Mouse (Mus musculus): Measurements from ENCODE around the gene Ndufa3.

Ndufa3 gene

GRCm38 (mm10) chr7:3610437-3610836 lies 6.7 kb upstream of the Ndufa3 start:
- DNase-seq (ENCODE audit: low spot score) = no peak

GRCm38 (mm10) chr7:3611006-3611405 lies 6.2 kb upstream of the Ndufa3 start:
- DNase-seq (ENCODE audit: low spot score) = no peak

- DNase-seq (ENCODE audit: low spot score) = no peak
Measured at GRCm38 (mm10) chr7:3614021-3614420, 3.2 kb upstream of the Ndufa3 start.

GRCm38 (mm10) chr7:3616057-3616388 lies 1.1 kb upstream of the Ndufa3 start, which contains the start of gene Oscar:
Gene Oscar, minus strand, starts transcription at chr7:3616157.
- DNase-seq (ENCODE audit: low spot score) = no peak

- DNase-seq (ENCODE audit: low spot score) = no peak
Measured at GRCm38 (mm10) chr7:3616389-3617241, 558 bp upstream of the Ndufa3 start.

GRCm38 (mm10) chr7:3629030-3629429 lies 11.9 kb downstream of the Ndufa3 start:
- no peak for DNase-seq (ENCODE audit: low spot score)

GRCm38 (mm10) chr7:3629543-3630477 lies 12.6 kb downstream of the Ndufa3 start, which contains the start of the genes Tfpt and Prpf31:
Gene Tfpt, minus strand, starts transcription at chr7:3629929.
Gene Prpf31, plus strand, starts transcription at chr7:3629985.
- peak; percentile 57 for DNase-seq (ENCODE audit: low spot score)

- no peak for DNase-seq (ENCODE audit: low spot score)
Measured at GRCm38 (mm10) chr7:3630478-3630815, 13.3 kb downstream of the Ndufa3 start.

GRCm38 (mm10) chr7:3643412-3643811 lies 26.2 kb downstream of the Ndufa3 start:
- DNase-seq (ENCODE audit: low spot score) = no peak

- no peak for DNase-seq (ENCODE audit: low spot score)
Measured at GRCm38 (mm10) chr7:3643843-3644242, 26.7 kb downstream of the Ndufa3 start.

GRCm38 (mm10) chr7:3644348-3644671 lies 27.1 kb downstream of the Ndufa3 start:
- no peak for DNase-seq (ENCODE audit: low spot score)

GRCm38 (mm10) chr7:3644672-3645487 lies 27.7 kb downstream of the Ndufa3 start, which contains the start of gene Cnot3:
Gene Cnot3, plus strand, starts transcription at chr7:3645268.
- peak; percentile 93 for DNase-seq (ENCODE audit: low spot score)

GRCm38 (mm10) chr7:3645488-3646025 lies 28.4 kb downstream of the Ndufa3 start:
- DNase-seq (ENCODE audit: low spot score) = no peak

- no peak for DNase-seq (ENCODE audit: low spot score)
Measured at GRCm38 (mm10) chr7:3646188-3646587, 29.0 kb downstream of the Ndufa3 start.

- no peak for DNase-seq (ENCODE audit: low spot score)
Measured at GRCm38 (mm10) chr7:3646641-3647040, 29.5 kb downstream of the Ndufa3 start.

GRCm38 (mm10) chr7:3656966-3657365 lies 39.8 kb downstream of the Ndufa3 start:
- DNase-seq (ENCODE audit: low spot score) = no peak

GRCm38 (mm10) chr7:3658578-3658977 lies 41.4 kb downstream of the Ndufa3 start:
- no peak for DNase-seq (ENCODE audit: low spot score)

- no peak for DNase-seq (ENCODE audit: low spot score)
Measured at GRCm38 (mm10) chr7:3664524-3665214, 47.5 kb downstream of the Ndufa3 start.

- DNase-seq (ENCODE audit: low spot score) = peak; percentile 87
Measured at GRCm38 (mm10) chr7:3665215-3666114, 48.3 kb downstream of the Ndufa3 start, which contains the start of gene Leng1. Gene Leng1, minus strand, starts transcription at chr7:3665840.

GRCm38 (mm10) chr7:3666921-3667391 lies 49.8 kb downstream of the Ndufa3 start:
- DNase-seq (ENCODE audit: low spot score) = no peak
